Mouse (Mus musculus): Measurements from ENCODE around the gene Lmntd2.

Gene Lmntd2

GRCm38 (mm10) chr7:141191036-141191435 lies 22.8 kb downstream of the Lmntd2 start:
- no peak for DNase-seq (ENCODE audit: low spot score in 2 of 2)

GRCm38 (mm10) chr7:141190220-141190619 lies 23.7 kb downstream of the Lmntd2 start:
- DNase-seq (ENCODE audit: low spot score in 2 of 2): no peak

- no peak for DNase-seq (ENCODE audit: low spot score in 2 of 2)
Observed at GRCm38 (mm10) chr7:141188733-141189132, 25.1 kb downstream of the Lmntd2 start.

- no peak for DNase-seq (ENCODE audit: low spot score in 2 of 2)
Observed at GRCm38 (mm10) chr7:141188194-141188593, 25.7 kb downstream of the Lmntd2 start.

- peak; percentile 71 to 82 for DNase-seq (ENCODE audit: low spot score in 2 of 2)
Observed at GRCm38 (mm10) chr7:141176173-141176572, 37.7 kb downstream of the Lmntd2 start.

GRCm38 (mm10) chr7:141175068-141175467 lies 38.8 kb downstream of the Lmntd2 start:
- no peak for DNase-seq (ENCODE audit: low spot score in 2 of 2)

- peak in 1 of 2 experiments; percentile 7 for DNase-seq (ENCODE audit: low spot score in 2 of 2)
Observed at GRCm38 (mm10) chr7:141173323-141173850, 40.5 kb downstream of the Lmntd2 start.

GRCm38 (mm10) chr7:141172116-141173006 lies 41.5 kb downstream of the Lmntd2 start, which contains the start of gene Rnh1:
Rnh1 (minus strand) TSS chr7:141172857.
- DNase-seq (ENCODE audit: low spot score in 2 of 2): peak; percentile 92

- no peak for DNase-seq (ENCODE audit: low spot score in 2 of 2)
Observed at GRCm38 (mm10) chr7:141169866-141170265, 44.0 kb downstream of the Lmntd2 start.

GRCm38 (mm10) chr7:141169300-141169699 lies 44.6 kb downstream of the Lmntd2 start:
- peak in 1 of 2 experiments; percentile 5 for DNase-seq (ENCODE audit: low spot score in 2 of 2)

GRCm38 (mm10) chr7:141168518-141168953 lies 45.3 kb downstream of the Lmntd2 start:
- DNase-seq (ENCODE audit: low spot score in 2 of 2): no peak

- DNase-seq (ENCODE audit: low spot score in 2 of 2): no peak
Observed at GRCm38 (mm10) chr7:141167901-141168517, 45.9 kb downstream of the Lmntd2 start.

- no peak for DNase-seq (ENCODE audit: low spot score in 2 of 2)
Observed at GRCm38 (mm10) chr7:141164850-141165249, 49.0 kb downstream of the Lmntd2 start.

- DNase-seq (ENCODE audit: low spot score in 2 of 2): no peak
Observed at GRCm38 (mm10) chr7:141164397-141164796, 49.5 kb downstream of the Lmntd2 start.

Measured in frontal cortex, postnatal 10 days (tissue).